Comparison of ENCODE assay signal across 10 mouse cellular contexts in genomic region chr12:118842671-118843411, GRCm38 (mm10). TPM values are rescaled to one million over a fixed set of nuclear protein-coding genes. Genes with fewer than 3 reads are reported as not detected.
DNase-seq lines count a peak whose midpoint lies in the region; ATAC-seq and TF ChIP-seq lines count a peak whose summit lies in the region.
"Had no signal": no experiment of that assay in that cellular context is flagged by ENCODE, and none has a peak within 500 bp of the region (broad histone marks: within the 10 kb centered on the region; RNA-seq: fewer than 3 reads in every experiment).

No protein-coding gene starts in this region.

- no peak overlapping the region for H3K9ac ChIP-seq in heart, postnatal 0 days (replicated peaks; ENCODE audit: low read depth, low read length)
- peak overlapping the region; percentile 44 for H3K9ac ChIP-seq in embryonic facial prominence, embryonic 11.5 days (replicated peaks; ENCODE audit: low read length)
- H3K9ac ChIP-seq in hindbrain, embryonic 16.5 days (ENCODE audit: low read depth, low read length) = no peak overlapping the region
- peak overlapping the region; percentile 33 for H3K9ac ChIP-seq in neural tube, embryonic 11.5 days (ENCODE audit: low read length)

- intact Hi-C loops in heart, postnatal 10 days (cut with DNase I) = no loop called here

- WGBS in heart, postnatal 0 days = 2% methylated on average over 33 of the region's 33 CpGs
- under 1% methylated on average over 33 of the region's 33 CpGs for WGBS in embryonic facial prominence, embryonic 11.5 days
- under 1% methylated on average over 33 of the region's 33 CpGs for WGBS in hindbrain, embryonic 16.5 days
- under 1% methylated on average over 33 of the region's 33 CpGs for WGBS in neural tube, embryonic 11.5 days

- no peak for TF ChIP-seq EP300 in heart, postnatal 0 days (IDR thresholded peaks at IDR 0.05; ENCODE audit: low read depth)

- peaks cover 99% of the 10 kb centered on the region for H3K27me3 ChIP-seq in heart, postnatal 0 days (ENCODE audit: control insufficient read depth, insufficient read depth, low read length)
- peaks cover 50% of the 10 kb centered on the region for H3K27me3 ChIP-seq in embryonic facial prominence, embryonic 11.5 days (ENCODE audit: control insufficient read depth, insufficient read depth, low read length)
- H3K27me3 ChIP-seq in hindbrain, embryonic 16.5 days (replicated peaks; ENCODE audit: control insufficient read depth, insufficient read depth, low read length) = peaks cover 42% of the 10 kb centered on the region
- H3K27me3 ChIP-seq in neural tube, embryonic 11.5 days (ENCODE audit: control insufficient read depth, insufficient read depth, low read length) = peaks cover 81% of the 10 kb centered on the region

- no peak for TF ChIP-seq CTCF in heart, postnatal 0 days (IDR thresholded peaks at IDR 0.05; ENCODE audit: low read depth)

- no peaks in the 10 kb centered on the region for H3K9me3 ChIP-seq in heart, postnatal 0 days (replicated peaks; ENCODE audit: control insufficient read depth, low read length)
- no peaks in the 10 kb centered on the region for H3K9me3 ChIP-seq in embryonic facial prominence, embryonic 11.5 days (replicated peaks; ENCODE audit: control insufficient read depth, low read length)
- H3K9me3 ChIP-seq in hindbrain, embryonic 16.5 days (ENCODE audit: control insufficient read depth, low read length) = no peaks in the 10 kb centered on the region
- no peaks in the 10 kb centered on the region for H3K9me3 ChIP-seq in neural tube, embryonic 11.5 days (ENCODE audit: control insufficient read depth, low read length)

- no peaks in the 10 kb centered on the region for H3K36me3 ChIP-seq in heart, postnatal 0 days (replicated peaks; ENCODE audit: control insufficient read depth, insufficient read depth, low read length)
- no peaks in the 10 kb centered on the region for H3K36me3 ChIP-seq in embryonic facial prominence, embryonic 11.5 days (replicated peaks; ENCODE audit: control insufficient read depth, insufficient read depth, low read depth, low read length)
- no peaks in the 10 kb centered on the region for H3K36me3 ChIP-seq in hindbrain, embryonic 16.5 days (ENCODE audit: control insufficient read depth, insufficient read depth, low read length)
- H3K36me3 ChIP-seq in neural tube, embryonic 11.5 days (ENCODE audit: control insufficient read depth, insufficient read depth, low read length) = no peaks in the 10 kb centered on the region

- no peaks in the 10 kb centered on the region for H3K4me1 ChIP-seq in heart, postnatal 0 days (ENCODE audit: control insufficient read depth, insufficient read depth)
- H3K4me1 ChIP-seq in embryonic facial prominence, embryonic 11.5 days (ENCODE audit: control insufficient read depth, insufficient read depth, low read length) = peaks cover 4% of the 10 kb centered on the region
- peaks cover 3% of the 10 kb centered on the region for H3K4me1 ChIP-seq in hindbrain, embryonic 16.5 days (ENCODE audit: control insufficient read depth, insufficient read depth, low read depth, low read length)
- peaks cover 6% of the 10 kb centered on the region; the same call in 1 of the 2 replicates for H3K4me1 ChIP-seq in neural tube, embryonic 11.5 days (ENCODE audit: control insufficient read depth, insufficient read depth, low read length)

- H3K4me2 ChIP-seq in heart, postnatal 0 days (ENCODE audit: low read depth, low read length) = no peak overlapping the region
- H3K4me2 ChIP-seq in embryonic facial prominence, embryonic 11.5 days (ENCODE audit: low read depth, low read length) = peak overlapping the region; percentile 32
- peak overlapping the region; percentile 37 for H3K4me2 ChIP-seq in hindbrain, embryonic 16.5 days (ENCODE audit: low read length)
- H3K4me2 ChIP-seq in neural tube, embryonic 11.5 days (ENCODE audit: low read depth) = peak overlapping the region; percentile 42

- H3K4me3 ChIP-seq in heart, postnatal 0 days (ENCODE audit: low read depth, low read length) = peak overlapping the region; percentile 17; the same call in 1 of the 2 replicates
- peak overlapping the region; percentile 15; the same call in 1 of the 2 replicates for H3K4me3 ChIP-seq in embryonic facial prominence, embryonic 11.5 days (ENCODE audit: low read depth, low read length)
- H3K4me3 ChIP-seq in hindbrain, embryonic 16.5 days (ENCODE audit: low read length) = no peak overlapping the region
- peak overlapping the region; percentile 26 for H3K4me3 ChIP-seq in neural tube, embryonic 11.5 days (ENCODE audit: low read depth, low read length)

- no peak for ATAC-seq in heart, postnatal 0 days (ENCODE audit: insufficient read depth, low read depth)
- ATAC-seq in embryonic facial prominence, embryonic 11.5 days (replicated peaks; ENCODE audit: insufficient number of reproducible peaks, low FRiP score, low TSS enrichment, low read depth) = peak; percentile 53
- ATAC-seq in hindbrain, embryonic 16.5 days = 0 out of 2 replicates have a peak, but pooled peaks have one; percentile 29
- ATAC-seq in neural tube, embryonic 11.5 days (ENCODE audit: insufficient read depth, low FRiP score, low TSS enrichment) = 0 out of 2 replicates have a peak, but pooled peaks have one; percentile 18

- DNase-seq in heart, postnatal 0 days (ENCODE audit: low spot score) = no peak
- DNase-seq in heart, postnatal 10 days = no peak
- peak; percentile 52 for DNase-seq in embryonic facial prominence, embryonic 11.5 days (ENCODE audit: low spot score)
- peak; percentile 58 for DNase-seq in neural tube, embryonic 11.5 days (ENCODE audit: low spot score)
- no peak for DNase-seq in thymus, postnatal 36 days
- DNase-seq in lung, postnatal 14 days = no peak
- no peak for DNase-seq in layer of hippocampus, adult 11-12 months (ENCODE audit: low spot score)
- DNase-seq: gastrocnemius, postnatal 10 days; layer of hippocampus, adult 9-11 months had no signal

- no peak overlapping the region for H3K27ac ChIP-seq in heart, postnatal 0 days (ENCODE audit: low read depth)
- H3K27ac ChIP-seq in embryonic facial prominence, embryonic 11.5 days (replicated peaks; ENCODE audit: low read depth, low read length) = no peak overlapping the region
- H3K27ac ChIP-seq in hindbrain, embryonic 16.5 days (ENCODE audit: low read depth, low read length) = no peak overlapping the region
- 0 out of 2 replicates have a peak overlapping the region, but pooled peaks have one; percentile 3 for H3K27ac ChIP-seq in neural tube, embryonic 11.5 days (ENCODE audit: low read depth, low read length)

RNA-seq across cellular contexts. Expression of gene Sp8, which starts 3.3 kb away (rescaled TPM):
- not detected in 2 replicates for total RNA-seq in heart, postnatal 0 days (2014; rRNA removed; ENCODE audit: low replicate concordance)
- not detected in 2 replicates for polyA plus RNA-seq in heart, postnatal 0 days (2015; fragmentation: Nextera tagmentation; extraction: Ambion mirVana)
- not detected for total RNA-seq in heart, postnatal 10 days (2021)
- polyA plus RNA-seq in embryonic facial prominence, embryonic 11.5 days (2014; fragmentation: Nextera tagmentation; extraction: Ambion mirVana) = 6.6 and 6.8 TPM in 2 replicates
- 1.6 and 2.5 TPM in 2 replicates for polyA plus RNA-seq in hindbrain, embryonic 16.5 days (2015; fragmentation: Nextera tagmentation; extraction: Ambion mirVana)
- 9.4 and 9.8 TPM in 2 replicates for polyA plus RNA-seq in neural tube, embryonic 11.5 days (2014; fragmentation: Nextera tagmentation; extraction: Ambion mirVana)

Comparison
In these comparisons a context has a peak if more than half of its experiments do, and no peak if none do; other contexts are left out.
1. DNase-seq: peak in embryonic facial prominence, embryonic 11.5 days (single experiment) and neural tube, embryonic 11.5 days (single experiment); none in heart, postnatal 0 days (single experiment), heart, postnatal 10 days (0 of 2), thymus, postnatal 36 days (0 of 2), lung, postnatal 14 days (single experiment) and layer of hippocampus, adult 11-12 months (single experiment).
2. H3K9ac ChIP-seq: peak in embryonic facial prominence, embryonic 11.5 days (single experiment) and neural tube, embryonic 11.5 days (single experiment); none in heart, postnatal 0 days (single experiment) and hindbrain, embryonic 16.5 days (single experiment).